ENCODE assay signal across 16 mouse cellular contexts in genomic region chr16:34388871-34389270, GRCm38 (mm10).
A peak's percentile ranks its signal among the peaks of the same experiment; 100 is the strongest.
DNase-seq lines count a peak whose midpoint lies in the region; ATAC-seq and TF ChIP-seq lines count a peak whose summit lies in the region.
"Had no signal": no experiment of that assay in that cellular context is flagged by ENCODE, and none has a peak within 500 bp of the region (broad histone marks: within the 10 kb centered on the region; RNA-seq: fewer than 3 reads in every experiment).

No protein-coding gene starts in this region.

- no peak overlapping the region for H3K27ac ChIP-seq in forebrain, postnatal 0 days (ENCODE audit: low read depth, low read length)
- H3K27ac ChIP-seq in forebrain, embryonic 12.5 days: no peak overlapping the region
- peak overlapping the region; percentile 84 for H3K27ac ChIP-seq in layer of hippocampus, adult 2 months
- H3K27ac ChIP-seq: forebrain, embryonic 10.5 days; hindbrain, embryonic 12.5 days; liver, embryonic 14.5 days had no signal

- intact Hi-C loops in left cerebral cortex, postnatal 25 days (cut with DNase I): loop anchor here (1.0 kb wide), 1 partner anchor 51 kb away; no protein-coding TSS in a partner anchor

- peak; percentile 29 for DNase-seq in forebrain, postnatal 0 days
- peak; percentile 45 for DNase-seq in cerebellum, adult 8-10 months
- DNase-seq in layer of hippocampus, adult 2 months (ENCODE audit: low spot score in 2 of 2): peak; percentile 78 to 82
- peak; percentile 76 to 94 for DNase-seq in left cerebral cortex, postnatal 25 days (ENCODE audit: low spot score in 2 of 2)
- no peak for DNase-seq in gastrocnemius, adult 18-20 months (ENCODE audit: low spot score)
- DNase-seq in lung, postnatal 4 days: no peak
- DNase-seq: heart, adult 18-20 months; kidney, postnatal 10 days had no signal

- H3K9me3 ChIP-seq in forebrain, postnatal 0 days (ENCODE audit: low read length): no peaks in the 10 kb centered on the region
- no peaks in the 10 kb centered on the region for H3K9me3 ChIP-seq in forebrain, embryonic 12.5 days
- H3K9me3 ChIP-seq: forebrain, embryonic 10.5 days; hindbrain, embryonic 12.5 days had no signal

- H3K4me2 ChIP-seq in forebrain, postnatal 0 days (ENCODE audit: low read depth): no peak overlapping the region
- H3K4me2 ChIP-seq in forebrain, embryonic 12.5 days: no peak overlapping the region
- H3K4me2 ChIP-seq: hindbrain, embryonic 12.5 days had no signal

- 0 out of 2 replicates have a peak, but pooled peaks cover 8% of the 10 kb centered on the region for H3K4me1 ChIP-seq in forebrain, postnatal 0 days (ENCODE audit: insufficient read depth)
- peaks cover 20% of the 10 kb centered on the region for H3K4me1 ChIP-seq in forebrain, embryonic 12.5 days

- H3K27me3 ChIP-seq in forebrain, postnatal 0 days (ENCODE audit: insufficient read depth, low read length): no peaks in the 10 kb centered on the region
- H3K27me3 ChIP-seq in forebrain, embryonic 12.5 days: no peaks in the 10 kb centered on the region
- H3K27me3 ChIP-seq: hindbrain, embryonic 12.5 days had no signal

- no peak overlapping the region for H3K4me3 ChIP-seq in forebrain, postnatal 0 days (ENCODE audit: low read depth, low read length)
- no peak overlapping the region for H3K4me3 ChIP-seq in forebrain, embryonic 12.5 days (replicated peaks)
- H3K4me3 ChIP-seq in layer of hippocampus, adult 2 months: no peak overlapping the region
- H3K4me3 ChIP-seq: forebrain, embryonic 10.5 days; hindbrain, embryonic 12.5 days had no signal

- H3K9ac ChIP-seq in forebrain, postnatal 0 days: no peak overlapping the region
- no peak overlapping the region for H3K9ac ChIP-seq in forebrain, embryonic 12.5 days
- H3K9ac ChIP-seq: hindbrain, embryonic 12.5 days; liver, embryonic 14.5 days had no signal

- ATAC-seq in forebrain, postnatal 0 days: 0 out of 2 replicates have a peak, but pooled peaks have one; percentile 41
- ATAC-seq in forebrain, embryonic 12.5 days (ENCODE audit: low FRiP score): no peak
- ATAC-seq in inflammation-experienced regulatory T-cells, adult 6 months: no peak
- ATAC-seq: activated CD4-positive, CD25-positive, alpha-beta regulatory T cell, adult 4 months; intestine, postnatal 0 days; lung, postnatal 0 days had no signal

- TF ChIP-seq CTCF in forebrain, postnatal 0 days (IDR thresholded peaks at IDR 0.05; ENCODE audit: low read depth): no peak
- TF ChIP-seq CTCF in layer of hippocampus, adult 2 months (conservative IDR thresholded peaks at IDR 0.05): no peak

- 0 out of 2 replicates have a peak, but pooled peaks cover 7% of the 10 kb centered on the region for H3K36me3 ChIP-seq in forebrain, postnatal 0 days (ENCODE audit: insufficient read depth)
- peaks cover 22% of the 10 kb centered on the region for H3K36me3 ChIP-seq in forebrain, embryonic 12.5 days (replicated peaks)

- WGBS in forebrain, postnatal 0 days: 69% methylated on average over 6 of the region's 6 CpGs
- WGBS in forebrain, embryonic 12.5 days: 90% methylated on average over 6 of the region's 6 CpGs

Comparison
In these comparisons a context has a peak if more than half of its experiments do, and no peak if none do; other contexts are left out.
1. DNase-seq: peak in forebrain, postnatal 0 days (single experiment), cerebellum, adult 8-10 months (single experiment), layer of hippocampus, adult 2 months (2 of 2) and left cerebral cortex, postnatal 25 days (2 of 2); none in gastrocnemius, adult 18-20 months (single experiment) and lung, postnatal 4 days (0 of 2).